Mouse (Mus musculus): ENCODE measurements around the gene Gm9774. TPM values are rescaled to one million over a fixed set of nuclear protein-coding genes. Genes with fewer than 3 reads are reported as not detected.

The Gm9774 gene
- polyA plus RNA-seq (2015; fragmentation: Nextera tagmentation; extraction: Ambion mirVana), result 8.3 and 22.7 TPM in 2 replicates

DNA sequence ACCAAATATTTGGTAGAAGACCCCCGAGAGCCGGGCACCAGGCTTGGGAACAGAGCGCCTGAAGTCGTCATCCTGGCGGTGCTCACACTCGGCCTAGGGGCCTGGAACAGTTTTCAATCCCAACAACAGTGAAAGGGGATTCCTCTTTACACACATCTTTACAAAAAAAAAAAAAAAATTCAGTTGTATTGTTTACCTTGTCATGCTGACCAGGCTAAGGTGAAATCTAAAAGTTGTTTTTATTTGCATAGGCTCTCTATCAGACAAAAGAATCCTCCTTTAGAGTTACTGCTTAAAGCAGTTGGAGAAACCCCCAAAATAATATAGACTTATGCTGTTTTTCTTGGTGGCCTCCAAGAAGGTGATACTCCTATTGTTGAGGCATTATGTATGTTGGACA lies at the start of gene Gm9774:
Gm9774 (minus strand) TSS at position 101 of the 400 bp plus-strand sequence.
- Histone ChIP-seq H3K9me3 (ENCODE audit: low read length) (0 out of 2 replicates have a peak, but pooled peaks cover 2% of the 10 kb centered on the region), H3K4me3 (ENCODE audit: low read length) (no peak within 1 kb of the TSS), H3K36me3 (ENCODE audit: insufficient read depth, low read length) (no peaks in the 10 kb centered on the region), H3K4me2 (replicated peaks; ENCODE audit: low read depth, low read length) (no peak within 1 kb of the TSS), H3K9ac (replicated peaks; ENCODE audit: low read length) (no peak within 1 kb of the TSS), H3K4me1 (ENCODE audit: insufficient read depth, low read length) (no peaks in the 10 kb centered on the region), H3K27me3 (ENCODE audit: insufficient read depth, low read length) (no peaks in the 10 kb centered on the region), H3K27ac (ENCODE audit: low read length) (no peak within 1 kb of the TSS)
- 94% methylated on average over 6 of the region's 6 CpGs for WGBS
- no peak for ATAC-seq (ENCODE audit: low FRiP score, low TSS enrichment)

DNA sequence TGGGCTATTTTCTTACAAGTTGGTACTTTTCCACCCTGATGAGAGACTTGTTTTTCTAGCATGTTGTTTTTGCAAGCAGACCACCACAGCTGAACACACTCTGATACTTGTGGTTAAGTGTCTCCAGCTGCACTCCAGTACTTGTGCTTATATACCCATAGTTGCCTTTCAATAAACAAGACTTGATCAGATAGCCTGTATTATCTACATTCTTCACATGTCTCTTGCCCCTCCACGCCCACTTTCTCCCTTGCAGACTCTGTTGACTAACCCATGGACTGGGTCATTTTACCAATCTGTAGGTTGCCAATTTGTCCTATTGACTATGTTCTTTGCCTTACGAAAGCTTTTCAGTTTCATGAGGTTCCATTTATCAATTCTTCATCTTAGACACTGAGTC lies 40.9 kb upstream of the Gm9774 start:
- Histone ChIP-seq H3K27me3 (ENCODE audit: insufficient read depth, low read length) (no peaks in the 10 kb centered on the region), H3K4me1 (ENCODE audit: insufficient read depth, low read length) (no peaks in the 10 kb centered on the region), H3K27ac (ENCODE audit: low read length) (no peak overlapping the region), H3K9ac (replicated peaks; ENCODE audit: low read length) (no peak overlapping the region), H3K4me2 (replicated peaks; ENCODE audit: low read depth, low read length) (no peak overlapping the region), H3K9me3 (ENCODE audit: low read length) (no peaks in the 10 kb centered on the region), H3K4me3 (ENCODE audit: low read length) (no peak overlapping the region), H3K36me3 (ENCODE audit: insufficient read depth, low read length) (no peaks in the 10 kb centered on the region)
- ATAC-seq (ENCODE audit: low FRiP score, low TSS enrichment), result no peak
- WGBS, result 84% methylated on average over 2 of the region's 2 CpGs

DNA sequence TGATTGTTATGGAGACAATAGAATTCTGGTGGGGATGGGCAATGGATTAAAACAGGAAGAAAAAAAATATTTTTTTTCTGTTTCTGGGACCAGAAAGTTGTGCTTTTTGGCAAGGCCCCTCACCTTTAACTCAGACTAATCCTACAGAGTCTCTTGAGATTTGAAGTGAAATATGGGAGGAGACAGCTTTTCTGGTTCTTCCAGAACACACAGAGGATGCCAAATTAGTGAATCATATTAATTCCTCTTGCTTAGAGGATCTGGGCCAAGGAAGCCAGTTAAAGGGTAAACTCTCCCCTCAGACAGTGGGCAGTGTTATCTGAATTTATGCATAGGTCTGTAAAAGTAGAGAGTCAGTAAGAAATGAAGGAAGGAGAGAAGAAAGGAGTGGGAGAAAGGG lies 38.2 kb upstream of the Gm9774 start:
- Histone ChIP-seq H3K9me3 (ENCODE audit: low read length) (no peaks in the 10 kb centered on the region), H3K9ac (replicated peaks; ENCODE audit: low read length) (no peak overlapping the region), H3K4me2 (replicated peaks; ENCODE audit: low read depth, low read length) (no peak overlapping the region), H3K27me3 (ENCODE audit: insufficient read depth, low read length) (no peaks in the 10 kb centered on the region), H3K36me3 (ENCODE audit: insufficient read depth, low read length) (no peaks in the 10 kb centered on the region), H3K4me3 (ENCODE audit: low read length) (no peak overlapping the region), H3K4me1 (ENCODE audit: insufficient read depth, low read length) (no peaks in the 10 kb centered on the region), H3K27ac (ENCODE audit: low read length) (no peak overlapping the region)
- no peak for ATAC-seq (ENCODE audit: low FRiP score, low TSS enrichment)

DNA sequence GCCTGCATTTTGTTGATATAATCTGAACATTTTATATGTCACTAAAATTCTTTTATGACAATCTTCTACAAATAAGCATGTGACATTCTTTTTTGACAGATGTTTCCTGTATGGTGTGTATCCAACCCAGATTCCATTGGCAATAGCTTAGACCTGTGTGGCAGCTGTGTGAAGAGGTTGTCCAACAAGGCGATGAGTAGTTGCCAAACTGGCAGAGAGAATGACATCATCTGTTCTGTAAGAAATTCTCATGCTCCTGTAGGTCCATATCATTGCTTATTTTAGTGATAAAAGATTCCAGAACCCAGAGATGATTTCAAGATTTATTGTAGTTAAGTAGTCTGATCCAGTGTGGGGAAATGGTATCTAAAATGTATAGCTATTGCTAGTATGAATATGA lies 37.4 kb upstream of the Gm9774 start:
- Histone ChIP-seq H3K27me3 (ENCODE audit: insufficient read depth, low read length) (no peaks in the 10 kb centered on the region), H3K4me2 (replicated peaks; ENCODE audit: low read depth, low read length) (no peak overlapping the region), H3K27ac (ENCODE audit: low read length) (no peak overlapping the region), H3K4me1 (ENCODE audit: insufficient read depth, low read length) (no peaks in the 10 kb centered on the region), H3K9me3 (ENCODE audit: low read length) (no peaks in the 10 kb centered on the region), H3K9ac (replicated peaks; ENCODE audit: low read length) (no peak overlapping the region), H3K36me3 (ENCODE audit: insufficient read depth, low read length) (no peaks in the 10 kb centered on the region), H3K4me3 (ENCODE audit: low read length) (no peak overlapping the region)
- no peak for ATAC-seq (ENCODE audit: low FRiP score, low TSS enrichment)
- 82% methylated on average over 1 of the region's 1 CpGs for WGBS

DNA sequence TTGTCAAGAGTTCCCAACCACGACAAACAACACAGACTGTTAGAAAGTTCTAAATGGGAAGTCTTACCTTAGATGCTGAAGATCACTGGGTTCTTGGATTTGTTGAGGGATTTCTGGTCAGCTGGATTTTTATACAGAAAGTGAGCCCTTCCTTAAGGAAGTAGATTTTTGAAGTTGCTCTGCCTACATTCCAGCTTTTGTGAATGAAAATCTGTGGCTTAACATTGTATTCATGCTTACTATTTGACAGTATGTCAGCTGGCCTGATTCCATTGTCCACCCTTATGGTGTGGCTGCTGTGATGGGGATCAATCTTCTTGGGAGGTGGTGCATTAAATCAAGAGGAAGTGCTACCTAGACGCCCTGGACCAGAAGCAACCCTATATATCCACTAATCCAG lies 29.4 kb upstream of the Gm9774 start, which contains the start of gene Sprr3:
Sprr3 (minus strand) TSS at position 101 of the 400 bp plus-strand sequence.
- no peak for ATAC-seq (ENCODE audit: low FRiP score, low TSS enrichment)
- no peaks in the 10 kb centered on the region for H3K4me1 ChIP-seq (ENCODE audit: insufficient read depth, low read length)
- H3K27me3 ChIP-seq (ENCODE audit: insufficient read depth, low read length), result no peaks in the 10 kb centered on the region
- H3K4me2 ChIP-seq (replicated peaks; ENCODE audit: low read depth, low read length), result no peak within 1 kb of the TSS
- WGBS, result 59% methylated on average over 2 of the region's 2 CpGs
- no peak within 1 kb of the TSS for H3K4me3 ChIP-seq (ENCODE audit: low read length)
- H3K9ac ChIP-seq (replicated peaks; ENCODE audit: low read length), result no peak within 1 kb of the TSS
- no peak within 1 kb of the TSS for H3K27ac ChIP-seq (ENCODE audit: low read length)
- no peaks in the 10 kb centered on the region for H3K36me3 ChIP-seq (ENCODE audit: insufficient read depth, low read length)
- no peaks in the 10 kb centered on the region for H3K9me3 ChIP-seq (ENCODE audit: low read length)

DNA sequence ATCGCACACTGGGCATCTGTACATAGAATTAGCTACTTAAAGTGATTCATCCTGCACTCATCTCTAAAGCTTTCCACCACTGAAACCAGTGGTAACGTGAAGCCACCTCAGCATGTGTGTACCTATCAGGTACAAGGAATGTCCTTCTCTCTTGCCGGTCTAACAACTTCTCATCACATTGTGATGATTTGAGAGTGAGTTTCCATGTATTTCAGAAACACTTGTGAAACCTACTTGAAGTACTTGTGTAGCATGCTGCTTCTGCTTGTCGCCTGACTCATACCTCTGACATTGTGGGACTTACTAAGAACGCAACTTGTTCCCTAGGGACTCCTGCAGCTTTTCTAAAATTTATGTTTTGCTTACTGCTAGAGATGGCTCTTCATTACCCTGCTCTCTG lies 25.9 kb upstream of the Gm9774 start:
- 82% methylated on average over 5 of the region's 5 CpGs for WGBS
- Histone ChIP-seq H3K4me1 (ENCODE audit: insufficient read depth, low read length) (no peaks in the 10 kb centered on the region), H3K4me3 (ENCODE audit: low read length) (no peak overlapping the region), H3K27ac (ENCODE audit: low read length) (no peak overlapping the region), H3K27me3 (ENCODE audit: insufficient read depth, low read length) (no peaks in the 10 kb centered on the region), H3K9me3 (ENCODE audit: low read length) (no peaks in the 10 kb centered on the region), H3K9ac (replicated peaks; ENCODE audit: low read length) (no peak overlapping the region), H3K4me2 (replicated peaks; ENCODE audit: low read depth, low read length) (no peak overlapping the region), H3K36me3 (ENCODE audit: insufficient read depth, low read length) (no peaks in the 10 kb centered on the region)
- no peak for ATAC-seq (ENCODE audit: low FRiP score, low TSS enrichment)

DNA sequence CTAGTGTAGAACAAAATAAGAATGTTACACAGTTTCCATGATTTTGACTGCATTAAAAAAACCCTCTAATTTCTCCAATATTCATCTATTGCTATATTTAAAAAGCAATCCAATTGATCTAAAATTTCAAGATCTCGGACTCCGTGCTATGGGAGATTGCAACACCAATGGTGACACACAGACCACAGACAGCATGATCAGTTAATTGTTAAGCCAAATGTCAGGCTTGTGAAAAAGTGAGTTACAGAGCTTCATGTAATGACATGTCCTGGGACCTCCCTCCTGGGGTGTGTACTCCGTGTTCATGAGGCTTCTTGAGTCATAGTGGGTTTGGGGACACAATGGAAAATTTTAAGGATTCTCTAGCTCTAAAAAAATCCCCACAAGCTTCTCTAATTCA lies 11.0 kb upstream of the Gm9774 start:
- H3K27me3 ChIP-seq (ENCODE audit: insufficient read depth, low read length), result no peaks in the 10 kb centered on the region
- no peak overlapping the region for H3K9ac ChIP-seq (replicated peaks; ENCODE audit: low read length)
- H3K4me3 ChIP-seq (ENCODE audit: low read length), result no peak overlapping the region
- H3K4me1 ChIP-seq (ENCODE audit: insufficient read depth, low read length), result no peaks in the 10 kb centered on the region
- H3K9me3 ChIP-seq (ENCODE audit: low read length), result no peaks in the 10 kb centered on the region
- H3K27ac ChIP-seq (ENCODE audit: low read length), result no peak overlapping the region
- H3K4me2 ChIP-seq (replicated peaks; ENCODE audit: low read depth, low read length), result no peak overlapping the region
- no peak for ATAC-seq (ENCODE audit: low FRiP score, low TSS enrichment)
- WGBS, result 86% methylated on average over 3 of the region's 3 CpGs
- no peaks in the 10 kb centered on the region for H3K36me3 ChIP-seq (ENCODE audit: insufficient read depth, low read length)

DNA sequence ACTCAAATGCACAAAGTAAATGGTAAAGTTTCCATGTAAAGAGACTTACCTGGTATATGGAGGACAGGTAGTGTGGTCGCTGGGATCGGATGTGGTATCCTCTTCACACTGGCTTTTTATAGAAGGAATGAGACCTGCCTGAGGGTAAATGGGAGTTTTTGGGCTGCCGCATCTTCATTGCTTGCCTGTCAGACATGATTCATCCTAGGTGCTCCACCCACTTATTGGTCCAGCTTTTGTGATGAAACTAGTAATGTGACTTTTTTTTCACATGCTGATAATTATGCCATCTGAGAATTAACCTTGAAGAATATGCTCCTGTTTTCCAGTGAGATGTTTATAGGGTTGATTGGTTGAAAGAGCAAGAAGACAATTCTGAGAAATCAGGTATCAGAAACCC lies 9.5 kb upstream of the Gm9774 start, which contains the start of gene Sprr1b:
Sprr1b (minus strand) TSS at position 101 of the 400 bp plus-strand sequence.
- ATAC-seq (ENCODE audit: low FRiP score, low TSS enrichment), result no peak

DNA sequence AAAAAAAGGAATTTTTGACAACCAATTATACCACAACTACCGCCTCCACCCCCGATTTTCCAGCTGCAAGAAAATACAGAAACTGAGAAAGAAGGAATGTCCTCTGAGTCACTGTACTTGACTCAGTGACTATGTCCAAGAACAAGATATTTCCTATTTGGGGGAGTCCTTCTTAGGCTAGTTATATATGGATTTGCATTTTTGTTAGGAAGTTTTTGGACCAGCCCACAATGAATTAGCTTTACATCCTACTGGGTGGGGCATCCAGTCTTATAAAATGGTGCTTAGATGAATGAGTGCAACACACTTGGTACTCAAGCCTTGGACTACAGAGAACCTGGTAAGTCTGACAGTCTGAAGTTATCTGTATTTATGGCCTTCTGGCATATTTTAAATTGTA lies 3.1 kb upstream of the Gm9774 start, which contains the start of gene Sprr2k:
Sprr2k (plus strand) TSS at position 301 of the 400 bp plus-strand sequence.
- no peaks in the 10 kb centered on the region for H3K27me3 ChIP-seq (ENCODE audit: insufficient read depth, low read length)
- H3K4me3 ChIP-seq (ENCODE audit: low read length), result no peak within 1 kb of the TSS
- H3K27ac ChIP-seq (ENCODE audit: low read length), result no peak within 1 kb of the TSS
- no peaks in the 10 kb centered on the region for H3K36me3 ChIP-seq (ENCODE audit: insufficient read depth, low read length)
- H3K4me1 ChIP-seq (ENCODE audit: insufficient read depth, low read length), result no peaks in the 10 kb centered on the region
- no peak within 1 kb of the TSS for H3K9ac ChIP-seq (replicated peaks; ENCODE audit: low read length)
- WGBS, result 79% methylated on average over 2 of the region's 2 CpGs
- 0 out of 2 replicates have a peak, but pooled peaks cover 2% of the 10 kb centered on the region for H3K9me3 ChIP-seq (ENCODE audit: low read length)
- no peak within 1 kb of the TSS for H3K4me2 ChIP-seq (replicated peaks; ENCODE audit: low read depth, low read length)
- ATAC-seq (ENCODE audit: low FRiP score, low TSS enrichment), result no peak

More for the DNA sequence above, 9.5 kb upstream of the Gm9774 start, which contains the start of gene Sprr1b:
- H3K27me3 ChIP-seq (ENCODE audit: insufficient read depth, low read length), result no peaks in the 10 kb centered on the region
- H3K36me3 ChIP-seq (ENCODE audit: insufficient read depth, low read length), result no peaks in the 10 kb centered on the region
- no peak within 1 kb of the TSS for H3K9ac ChIP-seq (replicated peaks; ENCODE audit: low read length)
- H3K9me3 ChIP-seq (ENCODE audit: low read length), result no peaks in the 10 kb centered on the region
- 96% methylated on average over 3 of the region's 3 CpGs for WGBS
- H3K27ac ChIP-seq (ENCODE audit: low read length), result no peak within 1 kb of the TSS
- no peaks in the 10 kb centered on the region for H3K4me1 ChIP-seq (ENCODE audit: insufficient read depth, low read length)
- H3K4me2 ChIP-seq (replicated peaks; ENCODE audit: low read depth, low read length), result no peak within 1 kb of the TSS
- H3K4me3 ChIP-seq (ENCODE audit: low read length), result no peak within 1 kb of the TSS

DNA sequence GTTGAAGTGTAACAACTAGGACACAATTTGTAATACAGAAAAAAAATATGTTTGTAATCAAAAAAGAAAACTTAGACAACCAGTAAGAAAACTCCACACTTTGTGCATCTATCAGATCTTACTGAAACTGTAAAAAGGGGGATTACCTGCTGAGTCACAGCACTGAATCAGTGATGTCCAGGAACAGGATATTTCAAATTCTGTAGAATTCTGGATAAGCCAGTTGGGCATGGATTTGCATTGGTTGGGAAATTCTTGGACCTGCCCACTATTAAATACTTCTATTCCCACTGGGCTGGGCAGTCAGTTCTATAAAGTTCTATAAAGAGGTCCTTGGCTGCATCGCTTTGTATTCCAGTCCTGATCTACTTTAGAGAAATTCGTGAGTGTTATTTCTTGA lies 11.4 kb downstream of the Gm9774 start, which contains the start of gene Sprr2j-ps:
Sprr2j-ps (plus strand) TSS at position 301 of the 400 bp plus-strand sequence.
- Histone ChIP-seq H3K9me3 (ENCODE audit: low read length) (no peaks in the 10 kb centered on the region), H3K9ac (replicated peaks; ENCODE audit: low read length) (no peak within 1 kb of the TSS), H3K36me3 (ENCODE audit: insufficient read depth, low read length) (no peaks in the 10 kb centered on the region), H3K27ac (ENCODE audit: low read length) (no peak within 1 kb of the TSS), H3K4me3 (ENCODE audit: low read length) (no peak within 1 kb of the TSS), H3K4me1 (ENCODE audit: insufficient read depth, low read length) (no peaks in the 10 kb centered on the region), H3K4me2 (replicated peaks; ENCODE audit: low read depth, low read length) (no peak within 1 kb of the TSS), H3K27me3 (ENCODE audit: insufficient read depth, low read length) (no peaks in the 10 kb centered on the region)
- WGBS, result 87% methylated on average over 2 of the region's 2 CpGs
- no peak for ATAC-seq (ENCODE audit: low FRiP score, low TSS enrichment)

Measured in kidney, embryonic 16.5 days (tissue).